Mouse (Mus musculus) liver, adult 2 months (tissue): Measurements from ENCODE around the gene Cryga.

Experiments used
- CTCF ChIP-seq: fragments of 200-500 bp; IDR thresholded peaks from 2 replicates; pipeline ENCODE4 v1.5.1; 2011; ENCODE audit warnings: low read depth, low read length, control low read depth
- POLR2A ChIP-seq: fragments of 200-500 bp; IDR thresholded peaks from 2 replicates; pipeline ENCODE4 v1.6.1; 2011; ENCODE audit warnings: low read length, control low read depth; ENCODE audit not compliant: insufficient read depth; ENCODE audit errors: extremely low read depth

DNA sequence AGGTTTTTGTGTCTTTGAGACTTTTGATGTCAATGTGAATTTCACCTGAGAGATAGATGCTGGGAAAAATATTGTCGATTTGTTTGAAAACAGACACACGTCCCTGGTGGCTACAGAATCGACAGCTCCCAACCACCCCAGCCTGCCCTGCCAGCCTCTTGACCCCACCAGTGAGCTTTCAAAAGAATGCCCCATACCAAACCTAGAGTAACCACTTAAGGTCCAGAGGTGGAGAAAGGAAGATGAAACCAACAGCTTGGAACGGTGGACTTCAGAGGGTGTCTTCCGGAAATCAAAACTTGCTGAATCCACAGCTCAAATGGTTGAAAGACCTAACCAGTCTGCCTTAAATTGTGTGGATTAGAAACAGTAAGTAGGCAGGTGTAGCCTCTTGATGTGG, 44.2 kb upstream of the Cryga start:
- no peak for TF ChIP-seq POLR2A
- no peak for TF ChIP-seq CTCF
